Mouse (Mus musculus): ENCODE data around the gene Txndc12.

DNA sequence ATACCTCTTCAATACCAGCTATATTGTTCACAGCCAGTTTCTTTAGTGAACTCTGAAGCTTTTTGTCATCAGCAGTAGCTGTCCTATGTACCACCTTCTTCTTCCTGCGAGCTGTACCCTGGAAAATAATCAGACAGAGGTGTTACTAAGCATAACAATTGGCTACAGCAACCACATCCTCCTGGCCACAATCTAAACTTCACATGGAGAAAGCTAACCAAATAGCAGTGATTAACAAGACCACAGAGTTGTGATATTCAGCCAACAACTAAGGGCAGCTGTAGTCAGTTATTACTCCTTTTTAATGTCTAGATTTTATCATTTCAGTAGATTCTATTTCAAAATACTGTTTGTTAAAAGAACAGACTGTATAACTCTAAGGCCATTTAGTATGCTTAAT, 8.3 kb upstream of the Txndc12 start:
- TF ChIP-seq KAT2A (IDR thresholded peaks at IDR 0.05; ENCODE audit: insufficient replicate concordance, low read length) (no peak), CHD2 (IDR thresholded peaks at IDR 0.05; ENCODE audit: low read length) (no peak)

All from CH12.LX (cell line).